Mouse (Mus musculus) testis, adult 2 months (tissue): ENCODE data around the gene Itpr2.

Source experiments
- CTCF ChIP-seq: fragments of 200-500 bp; IDR thresholded peaks from 2 replicates; pipeline ENCODE4 v1.5.1; 2012; ENCODE audit warnings: low read depth, mild to moderate bottlenecking, inconsistent platforms, low read length, moderate library complexity; ENCODE audit not compliant: control insufficient read depth, insufficient read depth, insufficient replicate concordance
- POLR2A ChIP-seq: fragments of 200-500 bp; IDR thresholded peaks from 2 replicates; pipeline ENCODE4 v1.6.1; 2012; ENCODE audit warnings: low read depth, mild to moderate bottlenecking, inconsistent platforms, low read length, moderate library complexity; ENCODE audit not compliant: control insufficient read depth

DNA sequence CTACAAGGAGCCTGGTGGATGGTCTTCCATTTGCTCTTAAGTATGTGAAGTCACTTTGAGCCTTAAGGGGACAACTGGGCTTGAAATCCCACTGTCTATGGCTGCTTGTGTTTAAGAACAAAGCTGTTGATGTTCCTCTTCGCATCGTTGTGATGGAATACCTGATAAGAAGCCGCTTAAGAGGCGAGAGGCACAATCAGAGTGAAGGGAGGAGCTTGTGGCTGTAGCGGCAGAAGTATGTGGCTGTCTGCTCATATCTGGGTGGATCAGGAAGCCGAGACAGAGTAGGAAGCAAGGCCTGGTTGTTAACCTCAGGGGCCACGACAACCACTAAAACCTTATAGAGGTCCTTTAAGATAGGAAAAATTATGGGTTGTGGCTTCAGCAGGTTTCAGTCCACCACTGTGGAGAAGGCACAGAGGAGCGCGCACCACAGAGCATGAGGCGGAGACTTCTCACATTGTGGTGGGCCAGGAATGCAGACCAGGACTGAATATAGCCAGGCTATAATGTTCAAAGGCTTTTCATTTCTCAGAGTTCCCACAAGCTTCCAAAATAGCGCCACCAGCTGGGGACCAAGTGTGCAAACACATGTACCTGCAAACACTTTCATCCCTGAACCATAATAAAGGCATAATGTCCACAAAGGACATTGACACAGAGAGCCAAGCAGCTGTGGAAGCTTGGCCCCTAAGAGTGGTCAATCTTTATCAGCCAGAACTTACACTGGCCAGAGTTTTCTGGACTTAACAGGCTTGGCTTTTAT is 424.7 kb downstream of the Itpr2 start:
- TF ChIP-seq CTCF (no peak), POLR2A (no peak)
